Mouse (Mus musculus): ENCODE data around the gene Ogfrl1.

GRCm38 (mm10) chr1:23399552-23399951 lies 2.0 kb upstream of the Ogfrl1 start:
- TF ChIP-seq EP300 (IDR thresholded peaks at IDR 0.05; ENCODE audit: insufficient read depth, low read depth, low read length) (no peak), POLR2A (IDR thresholded peaks at IDR 0.05; ENCODE audit: insufficient read depth, low read length) (no peak), CTCF (IDR thresholded peaks at IDR 0.05; ENCODE audit: low read depth, low read length) (no peak)
